Mouse (Mus musculus) kidney, adult 18-20 months (tissue): ENCODE measurements around the gene Gm20388.

Experiments used
- DNase-seq: peaks from one replicate; pipeline ENCODE4 v3.0.0; 2021

Gene Gm20388

DNA sequence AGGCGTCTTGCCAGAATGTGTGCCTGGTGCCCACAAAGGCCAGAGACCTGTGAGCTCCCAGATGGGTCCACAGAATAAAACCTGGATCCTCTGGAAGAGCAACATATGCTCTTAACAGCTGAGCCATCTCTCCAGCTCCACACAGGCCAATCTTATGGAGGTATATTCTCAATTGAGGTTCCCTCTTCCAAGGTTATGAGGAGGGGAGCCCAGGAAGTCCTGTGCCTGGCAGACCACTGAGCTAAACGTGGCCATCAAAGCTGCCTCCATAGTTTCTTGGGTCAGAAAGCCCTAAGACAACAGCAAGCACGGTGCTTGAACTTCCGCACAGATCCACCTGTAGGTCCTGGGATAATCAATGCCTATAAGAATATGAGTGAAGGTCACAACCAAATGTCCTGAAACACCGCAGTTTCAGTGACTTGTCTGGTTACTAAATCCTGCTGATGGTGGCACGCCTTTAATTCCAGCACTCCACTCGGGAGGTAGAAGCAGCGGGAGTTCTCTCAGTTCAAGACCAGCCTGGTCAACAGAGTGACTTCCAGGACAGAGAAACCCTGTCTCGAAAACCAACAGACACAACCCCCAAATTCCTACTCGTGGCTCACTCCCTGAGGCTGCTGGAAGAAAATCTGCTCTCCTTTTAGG, 1917.9 kb downstream of the Gm20388 start:
- DNase-seq, result no peak

GRCm38 (mm10) chr8:121829048-121829776, 1918.6 kb downstream of the Gm20388 start, which contains the start of gene Klhdc4:
TSS of gene Klhdc4 (minus strand) at chr8:121829569.
- peak; percentile 90 for DNase-seq

GRCm38 (mm10) chr8:121829777-121830362, 1919.2 kb downstream of the Gm20388 start:
- no peak for DNase-seq

GRCm38 (mm10) chr8:121832061-121832460, 1921.4 kb downstream of the Gm20388 start:
- no peak for DNase-seq

- peak; percentile 73 for DNase-seq
These were observed 1921.9 kb downstream of the Gm20388 start for GRCm38 (mm10) chr8:121832503-121832902.

DNA sequence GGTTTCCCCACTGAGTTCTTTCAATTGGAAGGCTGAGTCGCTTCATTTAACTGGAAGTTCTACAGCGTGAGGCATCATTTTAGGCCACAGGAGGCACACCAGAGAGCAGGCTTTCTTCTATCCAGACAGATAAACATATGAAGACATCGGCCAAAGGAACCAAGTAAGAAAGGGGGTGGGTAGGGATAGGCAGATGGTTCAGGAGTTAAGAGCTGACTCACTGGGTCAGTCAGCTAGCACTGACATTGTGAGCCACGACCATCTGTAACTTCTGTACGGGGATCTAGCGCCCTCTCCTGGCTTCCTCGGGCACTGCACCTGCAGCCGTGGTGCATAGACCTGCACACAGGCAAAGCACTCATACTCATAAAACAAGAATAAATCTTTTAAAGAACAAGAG, 1930.6 kb downstream of the Gm20388 start:
- peak; percentile 39 for DNase-seq

DNA sequence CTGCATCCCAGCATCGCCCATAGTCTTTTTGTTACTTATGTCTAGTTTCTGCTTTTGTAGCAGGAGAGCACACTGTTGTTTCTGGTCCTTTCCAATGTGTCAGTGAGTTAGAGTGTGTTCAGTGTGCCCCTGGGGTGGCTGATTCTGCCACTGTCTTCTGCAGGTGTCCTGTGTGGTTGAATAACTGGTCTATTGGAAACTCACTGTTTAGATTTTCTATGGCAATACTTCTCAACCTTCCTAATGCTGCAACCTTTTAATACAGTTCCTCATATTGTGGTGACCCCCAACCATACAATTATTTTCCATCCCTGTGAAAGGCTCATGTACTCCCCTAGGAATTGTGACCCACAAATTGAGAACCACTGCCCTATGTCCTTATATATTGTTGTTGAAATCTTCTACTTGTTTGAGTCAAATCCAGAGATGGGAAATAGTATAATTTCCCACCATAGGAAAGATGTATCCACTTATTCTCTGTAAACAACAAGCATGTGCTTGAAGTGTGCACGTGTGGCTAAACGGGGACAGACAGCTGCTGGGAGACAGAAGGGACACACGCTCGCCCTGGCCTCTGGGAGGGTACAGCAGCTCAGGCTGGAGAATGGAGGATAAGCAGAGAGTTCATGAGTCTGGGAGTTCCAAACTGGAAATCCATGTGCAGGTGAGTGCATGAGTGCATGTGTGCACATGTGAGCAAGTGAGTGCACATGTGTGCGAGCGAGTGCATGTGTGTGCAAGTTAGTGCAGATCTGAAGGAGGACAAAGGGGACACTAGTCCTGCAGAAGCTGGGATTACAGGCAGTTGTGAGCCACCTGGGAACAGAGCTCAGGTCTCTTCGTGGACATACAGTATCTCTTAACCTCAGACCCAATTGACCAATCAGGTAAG, 1931.7 kb downstream of the Gm20388 start:
- no peak for DNase-seq

GRCm38 (mm10) chr8:121843184-121843733, 1932.6 kb downstream of the Gm20388 start:
- no peak for DNase-seq

DNA sequence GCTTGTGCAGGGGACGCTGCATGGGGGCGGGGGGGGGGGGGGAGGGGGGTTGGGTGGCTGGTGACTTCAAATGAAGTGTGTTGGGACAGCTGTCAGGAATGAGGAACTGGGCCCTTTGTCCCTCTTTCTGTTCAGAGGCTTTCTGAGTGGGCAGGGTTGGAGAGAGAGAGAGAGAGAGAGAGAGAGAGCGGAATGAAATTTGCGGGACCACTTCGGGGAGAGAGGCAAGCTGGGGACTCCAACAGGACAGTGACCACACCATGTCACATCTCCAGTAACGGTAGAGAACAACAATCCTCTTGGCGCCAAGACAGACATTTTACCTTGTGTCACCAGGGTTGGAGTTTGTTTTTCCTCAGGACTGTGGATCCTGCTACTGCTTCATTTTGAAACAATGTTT, 1934.1 kb downstream of the Gm20388 start:
- no peak for DNase-seq

- no peak for DNase-seq
These were observed 1936.2 kb downstream of the Gm20388 start for GRCm38 (mm10) chr8:121846815-121847214.

DNA sequence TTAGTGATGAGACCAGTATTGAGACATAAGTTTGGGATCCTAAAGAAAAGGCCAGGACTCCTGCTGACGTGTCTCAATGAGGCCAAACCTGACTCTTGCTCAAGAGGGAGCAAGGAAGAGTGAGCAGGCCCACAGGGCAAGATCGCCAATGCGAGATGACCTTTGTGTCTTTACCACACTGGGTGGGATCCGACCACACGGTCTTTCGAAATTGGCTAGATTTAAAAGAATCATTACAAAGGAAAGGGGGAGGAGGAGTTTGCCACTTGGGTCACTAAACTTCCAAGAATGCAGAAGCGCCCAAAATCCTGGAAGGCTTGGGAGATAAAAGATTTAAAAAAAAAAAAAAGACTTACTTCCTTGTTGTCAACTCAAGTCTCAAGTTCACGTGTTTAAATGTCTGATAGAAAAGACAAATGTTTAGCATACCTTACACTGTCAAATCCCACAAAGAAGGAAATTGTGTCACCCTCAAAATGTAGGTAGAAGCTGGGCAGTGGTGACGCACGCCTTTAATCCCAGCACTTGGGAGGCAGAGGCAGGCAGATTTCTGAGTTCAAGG, 1936.7 kb downstream of the Gm20388 start:
- no peak for DNase-seq

DNA sequence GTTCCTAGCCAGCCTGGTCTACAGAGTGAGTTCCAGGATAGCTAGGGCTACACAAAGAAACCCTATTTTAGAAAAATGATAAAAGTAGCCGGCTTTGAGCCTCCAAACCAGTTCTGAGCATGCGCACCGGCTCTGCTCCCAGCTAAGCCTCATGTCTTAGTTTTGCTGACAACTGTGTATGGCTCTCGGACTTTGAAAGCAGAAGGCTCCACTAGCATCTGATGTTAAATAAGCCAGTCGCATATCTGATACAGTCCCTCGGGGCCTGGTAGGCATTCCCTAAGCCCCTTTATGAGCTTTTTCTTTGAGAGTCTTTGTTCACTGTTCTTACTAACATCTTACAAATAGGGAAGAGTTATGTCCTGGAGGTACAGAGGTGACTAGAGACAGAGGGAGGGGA, 1937.3 kb downstream of the Gm20388 start:
- DNase-seq, result no peak

GRCm38 (mm10) chr8:121848495-121848894, 1937.9 kb downstream of the Gm20388 start:
- no peak for DNase-seq

DNA sequence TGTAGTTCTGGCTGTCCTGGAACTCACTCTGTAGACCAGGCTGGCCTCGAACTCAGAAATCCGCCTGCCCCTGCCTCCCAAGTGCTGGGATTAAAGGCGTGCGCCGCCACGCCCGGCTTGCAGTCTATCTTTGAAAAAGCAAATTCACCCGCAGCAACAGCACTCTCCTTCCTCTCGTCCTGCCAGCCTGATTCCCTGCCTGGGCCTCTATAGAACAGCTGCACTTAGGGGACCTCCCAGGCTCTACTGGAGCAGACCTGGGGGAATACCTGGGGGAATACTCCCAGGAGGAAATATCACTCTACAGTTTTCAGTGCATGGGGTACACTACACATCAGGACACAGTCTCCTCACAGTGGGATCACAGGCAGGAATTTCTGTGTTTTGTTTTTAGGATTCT, 1938.7 kb downstream of the Gm20388 start:
- DNase-seq, result no peak

DNA sequence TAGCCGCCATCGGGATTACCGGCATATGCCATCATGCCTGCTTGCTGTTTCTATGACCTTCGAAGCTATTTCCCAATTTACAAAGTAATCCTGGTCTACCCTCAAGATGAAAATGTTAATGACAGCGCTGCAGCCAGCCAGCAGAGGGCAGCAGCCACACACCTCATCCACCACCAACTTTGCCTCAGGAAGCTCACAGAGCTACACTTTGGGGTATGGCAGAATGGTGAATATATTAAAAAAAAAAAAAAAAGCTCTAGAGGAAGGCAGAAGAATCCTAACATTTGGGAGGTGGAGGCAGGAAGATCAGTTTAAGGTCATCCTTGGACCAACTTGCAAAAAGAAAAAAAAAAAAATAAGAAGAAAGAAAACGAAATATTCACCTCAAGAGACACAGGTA, 1939.4 kb downstream of the Gm20388 start:
- peak; percentile 70 for DNase-seq

GRCm38 (mm10) chr8:121850436-121850820, 1939.8 kb downstream of the Gm20388 start:
- DNase-seq, result no peak

DNA sequence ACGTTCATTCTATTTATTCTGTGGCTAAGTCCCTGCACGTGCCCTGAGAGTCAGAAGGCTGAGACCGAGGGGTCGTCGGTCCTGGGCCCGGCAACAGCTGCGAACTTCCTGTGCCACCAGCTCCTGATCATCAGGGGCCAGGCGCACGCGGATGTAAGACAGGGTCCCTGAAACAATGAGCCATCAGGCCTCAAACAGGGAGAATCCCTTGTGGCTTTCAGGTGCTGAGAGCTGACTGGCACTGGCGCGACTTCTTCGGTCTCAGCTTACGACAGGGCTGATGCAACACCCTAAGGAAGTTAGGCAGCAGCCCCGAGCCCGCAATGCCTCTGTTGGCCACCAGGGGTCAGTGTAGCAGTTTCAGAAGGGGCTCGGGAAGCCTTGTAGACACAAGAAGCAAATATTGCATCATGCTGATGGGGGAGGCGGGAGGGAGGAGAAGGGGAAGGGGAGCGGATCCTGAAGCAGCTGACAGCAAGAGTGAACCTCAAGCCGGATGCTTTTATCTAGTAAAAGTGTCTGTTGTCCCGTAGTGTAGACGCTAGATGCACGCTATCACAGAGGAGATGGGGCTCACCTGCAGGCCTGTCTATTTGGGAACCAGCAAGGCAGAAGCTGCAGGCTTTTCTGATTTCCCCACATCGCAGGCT, 1940.3 kb downstream of the Gm20388 start:
- peak; percentile 93 for DNase-seq

DNA sequence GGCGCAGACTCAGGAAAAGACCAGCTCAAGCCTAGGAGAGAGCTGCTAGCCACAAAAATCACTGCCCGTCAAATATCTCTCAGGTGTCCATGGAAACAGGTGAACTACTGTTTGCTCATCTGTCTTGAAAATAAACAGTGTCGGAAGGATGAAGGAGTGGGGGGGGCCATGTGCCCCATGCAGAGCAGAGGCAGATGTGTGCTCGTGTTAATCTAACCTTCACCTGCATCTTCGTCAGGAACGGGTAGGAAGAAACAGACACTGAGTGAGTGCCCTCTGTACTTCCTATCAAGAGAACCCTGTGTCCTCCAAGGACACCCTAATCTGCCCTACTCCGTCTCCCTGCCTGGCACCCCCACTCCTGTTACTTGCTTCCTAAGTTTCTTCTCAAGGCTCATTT, 1941.1 kb downstream of the Gm20388 start:
- no peak for DNase-seq

- DNase-seq, result no peak
These were observed 1941.8 kb downstream of the Gm20388 start for GRCm38 (mm10) chr8:121852464-121852863.

GRCm38 (mm10) chr8:121853586-121853985, 1942.9 kb downstream of the Gm20388 start:
- DNase-seq, result no peak

- no peak for DNase-seq
These were observed 1945.6 kb downstream of the Gm20388 start for GRCm38 (mm10) chr8:121856071-121856746.
